Comparison of ENCODE assay signal across 9 mouse cellular contexts in genomic region chr2:132879261-132880044, GRCm38 (mm10). TPM values are rescaled to one million over a fixed set of nuclear protein-coding genes. Genes with fewer than 3 reads are reported as not detected.
A peak's percentile ranks its signal among the peaks of the same experiment; 100 is the strongest.
DNase-seq lines count a peak whose midpoint lies in the region; ATAC-seq and TF ChIP-seq lines count a peak whose summit lies in the region.
"Had no signal": no experiment of that assay in that cellular context is flagged by ENCODE, and none has a peak within 500 bp of the region (broad histone marks: within the 10 kb centered on the region; RNA-seq: fewer than 3 reads in every experiment).

No protein-coding gene starts in this region.

- peak; percentile 80 for ATAC-seq in kidney, embryonic 16.5 days (ENCODE audit: low FRiP score, low TSS enrichment)

- no peak; the same call in 1 of the 2 replicates for TF ChIP-seq POLR2A in testis, adult 2 months (IDR thresholded peaks at IDR 0.05; ENCODE audit: control insufficient read depth, low read depth, low read length)

- under 1% methylated on average over 56 of the region's 58 CpGs for WGBS in kidney, embryonic 16.5 days

- peak overlapping the region; percentile 95 for H3K4me2 ChIP-seq in kidney, embryonic 16.5 days (replicated peaks; ENCODE audit: low read depth, low read length)

- no peak for TF ChIP-seq CTCF in testis, adult 2 months (IDR thresholded peaks at IDR 0.05; ENCODE audit: control insufficient read depth, insufficient read depth, insufficient replicate concordance, low read depth, low read length)

- H3K27me3 ChIP-seq in kidney, embryonic 16.5 days (ENCODE audit: insufficient read depth, low read length) = peaks cover 30% of the 10 kb centered on the region
- H3K27me3 ChIP-seq in testis, adult 2 months (ENCODE audit: control insufficient read depth, insufficient read depth, low read length) = no peaks in the 10 kb centered on the region

- peaks cover 16% of the 10 kb centered on the region for H3K4me1 ChIP-seq in kidney, embryonic 16.5 days (ENCODE audit: insufficient read depth, low read length)
- H3K4me1 ChIP-seq in testis, adult 2 months (ENCODE audit: control insufficient read depth, insufficient read depth, low read length) = no peaks in the 10 kb centered on the region; the same call in 1 of the 2 replicates

- H3K9ac ChIP-seq in kidney, embryonic 16.5 days (replicated peaks; ENCODE audit: low read length) = peak overlapping the region; percentile 57

- no peak overlapping the region for H3K27ac ChIP-seq in kidney, embryonic 16.5 days (ENCODE audit: low read length)
- peak overlapping the region; percentile 41 for H3K27ac ChIP-seq in testis, adult 2 months (ENCODE audit: control insufficient read depth, insufficient read depth, low read depth, low read length)

- peak; percentile 7 for DNase-seq in cerebellum, adult 9-11 months
- DNase-seq in cerebellum, adult 11 months = no peak
- DNase-seq in thymus, postnatal 0 days (ENCODE audit: low spot score) = peak; percentile 5
- DNase-seq in thymus, adult 18-20 months = no peak
- DNase-seq in gastrocnemius, postnatal 25 days = peak; percentile 12
- DNase-seq in mesoderm, embryonic 11.5 days (ENCODE audit: low read depth, low spot score) = peak; percentile 50

- H3K36me3 ChIP-seq in kidney, embryonic 16.5 days (ENCODE audit: insufficient read depth, low read length) = no peaks in the 10 kb centered on the region
- no peaks in the 10 kb centered on the region for H3K36me3 ChIP-seq in testis, adult 2 months (ENCODE audit: control insufficient read depth, insufficient read depth, low read length)
- H3K36me3 ChIP-seq: G1E had no signal

- H3K4me3 ChIP-seq in kidney, embryonic 16.5 days (ENCODE audit: low read length) = peak overlapping the region; percentile 54
- H3K4me3 ChIP-seq in testis, adult 2 months (ENCODE audit: control insufficient read depth, low read depth, low read length) = peak overlapping the region; percentile 63

- H3K9me3 ChIP-seq in kidney, embryonic 16.5 days (ENCODE audit: low read length) = no peaks in the 10 kb centered on the region
- H3K9me3 ChIP-seq: G1E had no signal

RNA-seq across cellular contexts. Expression of gene Lrrn4, which starts 1.2 kb away (rescaled TPM):
- 0.53 and 0.81 TPM in 2 replicates for polyA plus RNA-seq in thymus, postnatal 0 days (2015; fragmentation: Nextera tagmentation; extraction: Ambion mirVana)
- not detected for total RNA-seq in gastrocnemius, postnatal 25 days (2021)
- 1.0 and 1.7 TPM in 2 replicates for polyA plus RNA-seq in kidney, embryonic 16.5 days (2015; fragmentation: Nextera tagmentation; extraction: Ambion mirVana)
- polyA plus RNA-seq in testis, adult 2 months (2012; rRNA removed) = 3.9 and 4.3 TPM in 2 replicates
- polyA plus RNA-seq: G1E had no signal

RNA-seq across cellular contexts. Expression of gene Crls1, which starts 33.0 kb away (rescaled TPM):
- 17.1 and 17.9 TPM in 2 replicates for polyA plus RNA-seq in thymus, postnatal 0 days (2015; fragmentation: Nextera tagmentation; extraction: Ambion mirVana)
- total RNA-seq in gastrocnemius, postnatal 25 days (2021) = 10 to 100 TPM; 11.9 to 13.9 TPM
- polyA plus RNA-seq in kidney, embryonic 16.5 days (2015; fragmentation: Nextera tagmentation; extraction: Ambion mirVana) = 5.0 and 5.7 TPM in 2 replicates
- 115 and 182 TPM in 2 replicates for polyA plus RNA-seq in testis, adult 2 months (2012; rRNA removed)

Comparison
In these comparisons a context has a peak if more than half of its experiments do, and no peak if none do; other contexts are left out.
1. DNase-seq: peak in cerebellum, adult 9-11 months (single experiment), thymus, postnatal 0 days (single experiment), gastrocnemius, postnatal 25 days (single experiment) and mesoderm, embryonic 11.5 days (single experiment); none in cerebellum, adult 11 months (single experiment) and thymus, adult 18-20 months (0 of 2).